Mouse (Mus musculus): ENCODE results near the gene Emp3. TPM values are rescaled to one million over a fixed set of nuclear protein-coding genes. Genes with fewer than 3 reads are reported as not detected.
"Not testable (repeated sequence)": the region's sequence is repeated elsewhere in the genome, so short reads cannot be mapped to it uniquely, and the experiment has no call there.

The Emp3 gene
- total RNA-seq, 2 experiments from 2014 or later = 10.9 to 11.2 TPM

DNA sequence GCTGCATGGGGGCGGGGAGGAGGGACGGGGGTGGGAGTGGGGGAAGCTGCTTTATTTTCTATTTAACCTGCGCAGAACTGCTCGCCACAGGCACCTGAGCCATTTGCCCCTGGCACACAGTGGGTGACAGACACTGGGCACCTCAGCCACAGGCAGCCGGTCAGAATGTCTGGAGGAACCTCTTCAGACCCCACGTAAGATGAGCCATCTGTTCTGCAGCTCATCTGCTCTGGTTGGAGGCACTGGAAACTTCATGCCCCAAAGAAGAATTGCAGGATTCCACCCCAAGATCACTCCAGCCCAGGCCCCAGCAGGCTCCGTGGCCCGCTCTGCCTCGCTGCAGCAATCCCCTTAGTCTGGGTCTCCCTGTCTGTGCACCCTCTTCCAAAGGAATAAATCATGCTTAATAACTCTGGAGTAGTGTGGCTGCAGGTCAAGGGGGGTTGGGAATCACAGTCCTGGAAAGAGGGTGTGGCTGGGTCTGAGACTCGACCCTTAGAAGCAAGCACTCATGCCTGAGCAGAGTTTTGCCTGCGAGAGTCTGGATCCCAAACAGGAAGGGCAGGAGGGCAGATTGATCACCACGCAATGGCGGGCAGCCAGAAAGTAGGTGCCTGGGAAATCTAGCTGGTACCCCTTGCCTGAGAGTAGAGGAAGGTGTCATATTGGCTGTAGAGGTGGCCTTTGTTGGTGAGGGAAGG, 4.0 kb downstream of the Emp3 start:
- intact Hi-C loops (cut with DNase I) = no loop called here
- DNase-seq = no peak

DNA sequence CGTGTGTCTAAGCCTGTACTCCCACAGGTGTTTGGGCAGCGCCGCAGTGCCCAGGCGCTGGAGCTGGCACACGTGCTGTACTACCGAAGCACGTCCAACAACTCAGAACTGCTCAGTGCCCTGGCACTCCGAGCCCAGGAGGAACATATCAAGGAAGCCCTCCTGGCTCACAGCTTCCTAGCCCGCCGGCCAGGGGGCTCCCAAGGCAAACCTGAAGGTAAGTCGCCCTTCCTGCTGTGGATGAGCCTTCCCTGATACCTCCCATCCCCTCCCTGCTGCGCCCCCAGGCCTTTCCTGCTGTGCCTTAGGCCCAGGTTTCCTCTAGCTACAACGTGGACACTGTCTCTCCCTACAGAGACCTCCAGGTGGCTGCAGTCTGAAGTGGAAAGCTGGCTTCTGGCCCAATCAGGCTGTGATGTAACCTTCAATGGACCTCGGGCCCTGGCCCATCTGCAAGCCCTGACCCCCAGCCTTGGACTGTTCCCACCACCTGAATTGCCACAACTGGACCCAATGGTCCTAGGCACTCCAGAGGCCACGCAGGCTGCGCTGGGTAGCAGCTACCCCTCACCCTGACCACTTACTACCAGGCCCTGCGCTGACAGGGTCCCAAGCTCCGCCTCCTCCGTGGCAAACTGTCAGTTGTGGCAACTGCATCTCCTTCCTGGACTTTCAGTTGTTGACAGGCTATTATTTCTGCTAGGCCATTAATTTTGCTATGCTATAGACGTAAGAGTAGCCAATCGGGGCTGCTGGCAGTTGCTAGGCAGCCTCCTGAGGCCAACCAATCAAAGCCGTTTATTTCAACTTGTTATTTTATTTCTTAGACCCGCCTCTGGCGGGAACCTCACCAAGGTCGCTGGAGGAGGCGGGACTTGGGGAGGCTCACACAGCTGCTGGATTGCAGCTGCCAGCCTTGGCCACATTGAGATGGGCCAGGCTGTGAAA, 4.9 kb downstream of the Emp3 start:
- intact Hi-C loops (cut with DNase I) = no loop called here
- peak; percentile 78 to 82 for DNase-seq

DNA sequence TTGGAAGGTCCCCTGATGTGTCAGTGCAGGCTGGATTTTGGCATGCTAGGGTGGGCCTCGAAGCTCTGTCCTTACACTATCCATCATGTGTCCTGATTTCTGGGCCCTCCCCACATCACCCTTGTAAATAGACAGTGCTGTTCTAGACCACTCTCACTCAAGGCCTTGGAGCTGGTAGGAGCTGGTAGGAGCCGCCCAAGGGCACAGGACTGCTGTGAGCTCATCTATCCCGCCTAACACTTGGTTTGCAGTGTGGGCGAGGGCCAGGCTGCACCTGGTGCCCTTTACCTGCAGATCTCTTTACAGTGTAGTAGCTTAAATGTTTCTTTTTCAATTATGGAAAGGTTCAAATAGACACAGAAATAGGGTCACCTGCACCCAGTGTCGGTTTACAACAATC, 6.2 kb downstream of the Emp3 start:
- DNase-seq = no peak
- intact Hi-C loops (cut with DNase I) = no loop called here

DNA sequence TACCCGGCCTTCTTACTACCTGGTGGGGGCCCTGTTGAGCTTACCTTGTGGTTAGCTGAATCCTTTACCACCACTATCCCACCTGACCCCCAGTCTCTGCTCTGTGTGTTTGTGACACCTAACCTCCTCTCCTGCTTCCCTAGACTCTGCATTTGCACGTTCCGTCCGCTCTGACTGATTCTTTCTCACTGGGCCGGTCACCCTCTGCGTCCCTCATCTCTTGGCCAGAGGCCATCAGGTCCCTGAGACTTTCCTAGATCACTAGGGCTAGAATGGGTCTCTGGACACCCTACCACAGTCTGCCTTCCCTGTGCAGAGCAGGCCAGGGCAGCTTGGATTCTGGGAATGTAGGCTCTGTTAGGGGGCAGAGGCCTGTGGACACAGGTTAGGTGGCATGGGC, 7.1 kb downstream of the Emp3 start:
- no peak for DNase-seq
- intact Hi-C loops (cut with DNase I) = no loop called here

DNA sequence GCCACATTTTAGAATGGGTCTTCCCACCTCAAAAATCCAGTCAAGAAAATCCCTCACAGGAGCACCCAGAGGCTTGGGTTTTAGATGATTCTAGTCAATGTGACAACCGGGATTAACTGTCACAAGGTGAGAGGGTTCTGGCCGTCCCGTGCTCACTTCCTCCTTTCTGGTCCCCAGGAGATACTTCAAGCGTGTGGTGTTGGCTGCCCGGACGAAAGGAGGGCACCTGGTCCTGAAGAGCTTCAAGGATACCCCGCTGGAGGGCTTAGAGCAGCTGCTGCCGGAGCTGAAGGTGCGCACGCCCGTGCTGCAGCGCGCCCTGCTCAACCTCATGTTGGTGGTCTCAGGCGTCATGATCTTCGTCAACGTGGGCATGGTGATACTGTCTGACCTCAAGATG, 12.1 kb downstream of the Emp3 start:
- intact Hi-C loops (cut with DNase I) = no loop called here
- no peak for DNase-seq

- DNase-seq = no peak
- intact Hi-C loops (cut with DNase I) = no loop called here
These were observed 12.8 kb downstream of the Emp3 start for GRCm38 (mm10) chr7:45908384-45908783.

- DNase-seq = no peak
- intact Hi-C loops (cut with DNase I) = no loop called here
These were observed 14.6 kb downstream of the Emp3 start for GRCm38 (mm10) chr7:45906622-45907021.

DNA sequence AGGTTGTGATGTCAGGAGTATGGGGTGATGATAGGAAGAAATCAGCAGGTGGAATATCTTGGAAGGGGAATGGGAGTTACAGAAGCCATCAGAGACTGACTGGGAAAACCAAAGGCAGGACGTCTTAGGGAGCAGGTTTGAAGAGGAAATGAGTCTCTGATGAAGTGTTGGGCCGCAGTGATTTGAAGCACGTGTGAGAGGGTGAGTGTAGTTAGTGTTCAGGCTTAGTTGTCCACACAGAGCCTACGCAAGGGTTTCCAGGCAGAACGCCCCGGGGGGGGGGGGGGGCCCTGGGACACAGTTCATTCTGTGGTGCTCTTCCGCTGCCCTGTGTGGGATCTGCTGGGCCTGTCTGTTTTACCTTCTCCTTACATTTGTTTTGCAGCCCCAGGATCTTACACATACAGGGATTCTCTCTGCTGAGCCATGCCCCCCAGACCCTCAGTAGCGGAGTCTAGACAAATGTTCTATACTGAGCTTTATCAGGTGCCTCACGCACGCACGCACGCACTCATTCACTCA, 18.7 kb downstream of the Emp3 start:
- intact Hi-C loops (cut with DNase I) = no loop called here
- DNase-seq = no peak

GRCm38 (mm10) chr7:45901562-45901961, 19.6 kb downstream of the Emp3 start:
- intact Hi-C loops (cut with DNase I) = no loop called here
- DNase-seq = no peak

GRCm38 (mm10) chr7:45898125-45898524, 23.1 kb downstream of the Emp3 start:
- intact Hi-C loops (cut with DNase I); DNase-seq: not testable (repeated sequence)

- intact Hi-C loops (cut with DNase I) = no loop called here
- peak; percentile 14 to 50 for DNase-seq
These were observed 23.9 kb downstream of the Emp3 start for GRCm38 (mm10) chr7:45897258-45897757.

DNA sequence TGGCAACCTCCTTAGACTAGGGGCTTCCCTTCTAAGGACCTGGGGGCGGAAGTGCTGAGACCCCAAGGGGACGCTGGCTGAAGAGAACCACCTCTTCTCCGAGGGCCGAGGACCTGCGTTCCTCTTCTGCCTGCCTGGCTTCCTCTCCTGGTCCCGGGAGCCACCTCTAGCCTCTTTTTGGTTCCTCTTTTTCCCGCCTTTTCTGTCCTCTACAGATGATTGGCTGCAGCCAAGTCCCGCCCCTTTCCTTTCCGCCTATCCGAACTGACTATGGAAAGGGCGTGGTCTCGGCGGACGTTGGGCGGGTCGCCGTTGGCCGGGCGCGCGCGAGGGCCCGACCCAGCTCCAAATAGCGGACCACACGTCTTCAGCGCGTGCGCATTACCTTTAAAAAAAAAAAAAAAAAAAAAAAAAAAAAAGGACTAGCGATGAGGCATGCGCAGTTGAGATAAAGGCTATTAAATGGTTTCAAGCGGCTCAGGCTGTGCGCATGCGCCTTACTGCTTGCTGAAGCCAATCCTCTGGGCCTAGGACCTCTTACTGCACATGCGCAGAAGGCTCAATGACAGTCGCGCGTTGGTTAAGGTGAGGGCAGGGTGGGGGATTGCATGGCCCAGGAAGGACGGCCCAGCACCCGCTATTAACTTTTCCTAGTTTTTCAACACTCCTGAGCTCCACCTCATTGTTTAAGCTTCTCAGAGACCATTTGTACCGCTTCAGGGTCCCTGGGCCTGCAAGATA, 24.5 kb downstream of the Emp3 start, which contains the start of the genes Syngr4 and Tmem143:
Syngr4 (minus strand) TSS at position 198 of the 741 bp plus-strand sequence.
Tmem143 (plus strand) TSS at position 425 of the 741 bp plus-strand sequence.
- DNase-seq = peak; percentile 94 to 96
- intact Hi-C loops (cut with DNase I) = no loop called here

DNA sequence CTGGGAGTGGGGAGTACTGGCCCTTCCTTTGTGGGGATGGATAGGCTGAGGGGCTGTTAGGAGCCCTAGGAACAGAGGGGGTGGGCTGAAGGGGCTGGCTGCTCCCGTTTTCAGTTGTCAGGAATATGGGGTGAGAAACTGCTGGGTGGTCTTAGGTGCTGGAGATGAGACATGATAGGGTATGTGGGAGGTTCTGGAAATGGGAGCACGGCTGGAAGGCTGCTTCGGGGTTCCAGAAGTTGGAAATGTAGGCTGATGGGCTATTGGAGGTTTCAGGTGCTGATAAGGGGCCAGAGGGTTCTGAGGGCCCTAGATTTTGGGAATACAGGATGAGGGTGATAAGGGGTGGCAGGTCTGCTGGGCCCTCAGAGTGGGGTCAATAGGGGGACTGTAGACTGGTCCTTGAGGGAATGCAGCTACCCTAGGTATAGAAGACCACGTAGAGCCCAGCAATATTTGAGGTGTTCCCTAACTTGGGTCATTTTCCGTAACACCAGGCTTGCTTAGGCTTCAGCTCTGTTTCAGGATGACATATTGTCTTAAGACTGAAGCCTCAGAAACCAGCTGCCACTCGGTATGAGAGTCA, 25.2 kb downstream of the Emp3 start:
- intact Hi-C loops (cut with DNase I) = no loop called here
- no peak for DNase-seq

DNA sequence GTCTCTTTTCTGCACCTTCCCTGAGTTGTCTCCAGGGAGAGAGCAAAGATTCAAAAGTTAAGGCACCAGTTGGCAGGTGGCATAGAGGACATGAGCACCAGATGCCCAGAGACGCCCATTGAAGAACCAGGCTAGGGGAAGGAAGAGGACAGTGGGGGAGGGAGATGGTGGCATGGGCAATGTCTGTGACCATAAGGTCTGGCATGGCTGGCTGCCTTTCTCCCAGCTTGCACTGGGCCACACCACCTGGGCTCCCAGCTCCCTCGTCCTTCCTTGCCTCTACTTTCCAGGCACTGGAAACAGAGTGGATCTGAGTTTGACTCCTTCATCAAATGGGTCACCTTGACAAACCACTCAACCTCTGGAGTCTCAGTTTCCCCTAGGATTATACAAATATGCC, 28.6 kb downstream of the Emp3 start:
- intact Hi-C loops (cut with DNase I) = no loop called here
- DNase-seq = no peak

DNA sequence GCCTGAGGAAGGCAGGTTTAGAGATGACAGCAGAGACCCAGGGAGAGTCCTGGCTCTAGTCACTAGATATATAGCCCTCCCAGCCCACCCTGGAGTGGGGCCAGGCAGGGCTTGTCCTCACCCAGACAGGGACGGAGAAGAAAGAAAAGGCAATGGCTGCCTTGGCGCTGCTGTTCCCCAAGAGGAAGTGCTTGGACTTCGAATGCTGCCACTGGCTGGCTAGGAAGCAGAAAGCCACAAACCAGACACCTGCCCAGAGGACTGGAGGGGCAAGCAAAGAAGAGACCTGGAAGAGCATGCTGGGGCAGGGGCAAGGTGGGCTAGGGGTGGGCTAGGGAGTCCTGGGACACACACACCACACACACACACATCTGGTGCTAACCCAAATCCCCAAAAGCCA, 34.0 kb downstream of the Emp3 start:
- intact Hi-C loops (cut with DNase I) = no loop called here
- no peak for DNase-seq

DNA sequence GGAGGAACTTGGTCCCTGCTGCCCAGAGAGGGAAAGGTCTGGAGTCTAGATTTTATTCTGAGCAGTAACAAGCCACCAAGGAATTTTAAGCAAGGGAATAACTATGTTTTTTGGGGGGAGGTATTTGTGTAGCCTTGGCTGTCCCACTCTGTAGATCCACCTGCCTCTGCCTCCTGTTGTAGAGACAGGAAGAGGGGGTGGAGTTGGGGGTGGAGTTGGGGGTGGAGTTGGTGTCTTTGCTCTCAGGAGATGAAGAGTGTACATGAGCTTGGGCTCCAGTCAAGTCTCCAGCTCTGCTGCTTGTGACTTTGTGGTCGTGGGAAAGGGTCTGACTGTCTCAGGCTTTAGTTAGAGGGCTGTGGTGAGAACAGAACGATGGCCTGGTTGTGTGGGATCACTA, 40.2 kb downstream of the Emp3 start:
- intact Hi-C loops (cut with DNase I) = no loop called here
- no peak for DNase-seq

GRCm38 (mm10) chr7:45880531-45880930, 40.7 kb downstream of the Emp3 start:
- intact Hi-C loops (cut with DNase I) = no loop called here
- DNase-seq = no peak

DNA sequence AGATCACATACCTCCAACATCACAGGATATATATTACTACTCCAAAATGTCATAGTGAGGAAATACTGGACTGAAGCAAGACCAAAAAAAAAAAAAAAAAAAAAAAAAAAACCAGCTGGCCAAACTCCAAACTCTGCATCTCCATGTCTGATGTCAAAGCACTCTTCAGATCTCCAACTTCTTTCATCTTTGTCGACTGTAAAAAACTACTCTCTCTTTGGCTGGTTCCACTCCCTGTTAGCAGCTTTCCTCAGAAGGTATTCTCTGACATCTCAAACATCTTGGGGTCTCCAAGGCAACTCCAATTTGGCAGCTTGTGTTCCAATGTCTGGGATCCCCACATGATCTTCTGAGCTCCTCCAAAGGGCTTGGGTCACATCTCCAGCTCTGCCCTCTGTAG, 42.9 kb downstream of the Emp3 start, which contains the start of gene Grin2d:
Grin2d (minus strand) TSS at position 101 of the 400 bp plus-strand sequence.
- intact Hi-C loops (cut with DNase I); DNase-seq: not testable (repeated sequence)

GRCm38 (mm10) chr7:45876895-45877294, 44.3 kb downstream of the Emp3 start:
- DNase-seq = no peak
- intact Hi-C loops (cut with DNase I) = no loop called here
